Mouse (Mus musculus): Measurements from ENCODE around the gene Dhrs11. TPM values are rescaled to one million over a fixed set of nuclear protein-coding genes. Genes with fewer than 3 reads are reported as not detected.

Gene Dhrs11
- total RNA-seq (2023): 10 to 100 TPM; 20.4 to 23.4 TPM

GRCm38 (mm10) chr11:84828516-84829399 lies at the start of gene Dhrs11:
TSS of gene Dhrs11 (minus strand) at chr11:84828994.

DNA sequence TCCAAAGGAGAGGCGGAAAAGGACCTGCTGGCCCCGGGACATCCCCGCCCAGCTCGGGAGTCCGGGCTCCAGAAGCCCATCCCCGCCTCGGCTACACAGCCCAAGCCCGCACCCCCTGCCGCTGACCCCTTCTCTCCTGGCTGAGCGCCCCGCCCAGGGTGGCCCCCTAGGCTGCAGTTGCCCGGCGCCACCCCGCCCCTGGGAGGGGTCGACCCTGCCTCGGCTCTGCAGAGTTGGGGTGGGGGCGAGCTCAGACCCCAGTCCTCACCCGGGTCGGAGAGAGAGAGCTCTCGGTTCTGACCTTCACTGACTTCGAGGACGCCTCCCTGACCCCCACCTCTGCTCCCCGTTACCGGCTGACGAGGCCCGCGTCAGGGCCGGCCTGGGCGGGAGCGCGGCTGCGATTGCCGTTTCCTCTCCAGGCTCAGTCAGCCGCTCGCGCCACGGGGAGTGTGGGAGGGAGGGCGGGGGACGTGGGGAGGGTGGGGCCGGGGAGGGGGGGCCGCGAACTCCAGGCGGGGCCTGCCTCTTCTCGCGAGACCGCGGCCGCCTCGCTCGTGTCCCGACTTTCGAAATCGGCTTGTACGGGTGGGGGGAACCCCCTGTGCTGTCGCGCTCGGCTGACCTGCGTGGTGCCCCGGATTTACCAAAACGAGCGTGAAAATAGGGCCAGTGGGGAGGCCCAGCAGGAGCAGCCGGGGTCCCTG lies 41.7 kb upstream of the Dhrs11 start, which contains the start of gene Ggnbp2:
Gene Ggnbp2 (minus strand): TSS at position 481 of the 707 bp plus-strand sequence.

GRCm38 (mm10) chr11:84818961-84819692 lies 9.7 kb downstream of the Dhrs11 start, which contains the start of gene Mrm1:
TSS of gene Mrm1 (minus strand) at chr11:84819515.

Other genes with a start within 250 kb of the Dhrs11 start
- 10 to 100 TPM; 19.0 to 40.0 TPM for gene Mrm1, start 9.5 kb downstream of the Dhrs11 start, total RNA-seq (2023)
- gene Ggnbp2, start 41.8 kb upstream of the Dhrs11 start, total RNA-seq (2023): 100 to 1,000 TPM; 149 to 192 TPM
- 10 to 100 TPM; 14.9 to 16.4 TPM for gene Myo19, start 51.2 kb upstream of the Dhrs11 start, total RNA-seq (2023)
- 1 to 10 TPM; 8.0 to 8.1 TPM for gene Pigw, start 51.3 kb upstream of the Dhrs11 start, total RNA-seq (2023)
- gene Znhit3, start 87.4 kb upstream of the Dhrs11 start, total RNA-seq (2023): 10 to 100 TPM; 41.9 to 43.3 TPM
- not detected for gene Car4, start 128.8 kb upstream of the Dhrs11 start, total RNA-seq (2023)

Data from B cell, adult 67 days (primary cell).